Mouse (Mus musculus) cerebellum, adult 2 months (tissue): ENCODE data around the gene Chmp3. TPM values are rescaled to one million over a fixed set of nuclear protein-coding genes. Genes with fewer than 3 reads are reported as not detected.

Experiments used
- DNase-seq, 2 experiments: peaks; one replicate each; pipeline ENCODE4 v3.0.0; 2021
- H3K27ac ChIP-seq: fragments of 200-500 bp; 2 replicates; pipeline ENCODE4 v1.5.1; 2012; ENCODE audit warnings: low read length, control low read depth, inconsistent platforms; ENCODE audit not compliant: insufficient read depth
- H3K27me3 ChIP-seq: fragments of 200-500 bp; 2 replicates; pipeline ENCODE4 v1.6.1; 2012; ENCODE audit warnings: inconsistent platforms, mild to moderate bottlenecking, low read length, moderate library complexity; ENCODE audit not compliant: control insufficient read depth, insufficient read depth
- H3K4me1 ChIP-seq: fragments of 200-500 bp; 2 replicates; pipeline ENCODE4 v1.6.1; 2011; ENCODE audit warnings: low read length; ENCODE audit not compliant: control insufficient read depth, insufficient read depth
- H3K4me3 ChIP-seq: fragments of 200-500 bp; replicated peaks from 2 replicates; pipeline ENCODE3; 2011; ENCODE audit warnings: mild to moderate bottlenecking, low read depth, low read length, control low read depth; ENCODE audit not compliant: insufficient read depth
- CTCF ChIP-seq: fragments of 200-500 bp; IDR thresholded peaks from 2 replicates; pipeline ENCODE4 v1.5.1; 2011; ENCODE audit warnings: low read depth, mild to moderate bottlenecking, control low read depth, low read length, moderate library complexity, borderline replicate concordance; ENCODE audit not compliant: insufficient read depth
- POLR2A ChIP-seq: fragments of 200-500 bp; IDR thresholded peaks from 2 replicates; pipeline ENCODE4 v1.6.1; 2011; ENCODE audit warnings: low read length, control low read depth, borderline replicate concordance; ENCODE audit not compliant: insufficient read depth
- WGBS: fragments of 180-500 bp; shearing (Covaris S2); methylation state at CpG from one replicate; pipeline ENCODE4 v1.1.7; 2018; 5-methylcytosine and 5-hydroxymethylcytosine counted together
- polyA plus RNA-seq: library from polyadenylated mRNA; depleted of rRNA; stranded (reverse); fragments of >200 nt; gene quantifications from 2 replicates; pipeline ENCODE4 v1.2.3, GENCODE M21; 2012; rRNA removed

The Chmp3 gene
- polyA plus RNA-seq, 1 experiment, result 125 TPM

GRCm38 (mm10) chr6:71627325-71627724 is 83.7 kb downstream of the Chmp3 start:
- no peaks in the 10 kb centered on the region for H3K27me3 ChIP-seq
- no peak overlapping the region for H3K4me3 ChIP-seq
- H3K4me1 ChIP-seq, result no peaks in the 10 kb centered on the region; the same call in 1 of the 2 replicates
- DNase-seq, result no peak
- no peak overlapping the region for H3K27ac ChIP-seq
- TF ChIP-seq POLR2A (no peak), CTCF (no peak)

GRCm38 (mm10) chr6:71631196-71631595 is 87.6 kb downstream of the Chmp3 start:
- no peak for TF ChIP-seq CTCF
- no peak for TF ChIP-seq POLR2A
- 32% methylated on average over 2 of the region's 2 CpGs for WGBS
- no peak for DNase-seq
- Histone ChIP-seq H3K4me1 (no peaks in the 10 kb centered on the region; the same call in 1 of the 2 replicates), H3K27ac (no peak overlapping the region), H3K27me3 (no peaks in the 10 kb centered on the region), H3K4me3 (peak overlapping the region; percentile 15)

DNA sequence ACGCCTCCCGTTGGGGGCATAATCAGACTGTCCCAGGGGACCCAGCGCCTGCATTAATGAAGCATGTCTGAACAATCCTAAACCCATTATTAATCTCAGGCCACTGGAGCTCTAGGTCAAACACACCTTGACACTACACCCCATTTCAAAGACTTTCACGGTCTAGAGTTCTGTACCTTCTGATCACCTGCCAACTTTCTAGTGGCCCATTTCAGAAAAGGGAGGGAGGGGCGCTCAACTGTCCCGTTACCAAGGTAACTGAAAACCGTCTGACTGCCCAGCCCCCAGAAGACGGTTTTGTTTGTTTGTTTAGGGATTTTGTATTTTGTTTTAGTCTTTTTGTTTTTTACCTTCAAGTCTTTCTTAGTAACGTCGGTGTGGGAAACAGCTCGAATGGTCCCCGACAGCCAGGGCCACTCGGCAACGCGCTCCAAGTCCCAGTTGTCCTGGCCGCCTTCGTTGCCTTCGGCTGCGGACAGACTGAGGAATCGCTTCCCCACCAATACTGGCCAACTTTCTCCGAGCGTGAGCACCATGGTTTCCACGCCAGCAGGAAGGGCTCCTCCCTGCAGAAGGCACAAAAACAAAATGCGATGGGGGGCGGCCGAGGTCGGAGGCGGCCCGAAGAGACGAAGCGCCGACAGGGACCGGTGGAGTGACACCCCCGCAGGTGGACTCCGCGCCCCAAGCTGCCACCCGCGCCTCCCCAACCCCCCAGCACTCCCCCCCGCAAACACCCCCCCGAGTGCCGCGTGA is 88.3 kb downstream of the Chmp3 start:
- 2% methylated on average over 42 of the region's 42 CpGs for WGBS

More for the DNA sequence above, 88.3 kb downstream of the Chmp3 start:
- Histone ChIP-seq H3K27me3 (no peaks in the 10 kb centered on the region), H3K4me3 (peak overlapping the region; percentile 97), H3K27ac (peak overlapping the region; percentile 33; the same call in 1 of the 2 replicates), H3K4me1 (no peaks in the 10 kb centered on the region; the same call in 1 of the 2 replicates)
- peak; percentile 59 to 66 for DNase-seq
- TF ChIP-seq POLR2A (no peak), CTCF (no peak)

Other genes with a start within 250 kb of the Chmp3 start
- gene Smyd1, start 221.6 kb upstream of the Chmp3 start, polyA plus RNA-seq, result 3.1 and 5.0 TPM in 2 replicates
- not detected in 2 replicates for gene Cd8b1, start 221.0 kb upstream of the Chmp3 start, polyA plus RNA-seq
- 0.03 TPM in 1 of 2 replicates, not detected in the other for gene Cd8a, start 170.4 kb upstream of the Chmp3 start, polyA plus RNA-seq
- 110 and 113 TPM in 2 replicates for gene Rmnd5a, start 103.2 kb upstream of the Chmp3 start, polyA plus RNA-seq
- 40.2 and 40.6 TPM in 2 replicates for gene Rnf103, start 49.9 kb upstream of the Chmp3 start, polyA plus RNA-seq
- gene Kdm3a, start 89.2 kb downstream of the Chmp3 start, polyA plus RNA-seq, result 26.9 and 28.1 TPM in 2 replicates
- 74.0 and 82.1 TPM in 2 replicates for gene Reep1, start 163.8 kb downstream of the Chmp3 start, polyA plus RNA-seq